Mouse (Mus musculus): ENCODE results near the gene Ift52. TPM values are rescaled to one million over a fixed set of nuclear protein-coding genes. Genes with fewer than 3 reads are reported as not detected.

The Ift52 gene
- total and polyA plus RNA-seq, 3 experiments, result 16.5 to 22.1 (median 19.5) TPM

GRCm38 (mm10) chr2:162987218-162987617, 29.9 kb upstream of the Ift52 start, which contains the start of gene Sgk2:
Sgk2 (plus strand) TSS chr2:162987330.
- Histone ChIP-seq H3K9ac (ENCODE audit: low read depth, low read length) (no peak within 1 kb of the TSS), H3K4me3 (no peak within 1 kb of the TSS), H3K27me3 (ENCODE audit: control insufficient read depth, insufficient read depth, low read length) (no peaks in the 10 kb centered on the region), H3K27ac (no peak within 1 kb of the TSS), H3K79me2 (replicated peaks; ENCODE audit: control insufficient read depth, insufficient read depth, low read length) (no peaks in the 10 kb centered on the region), H3K36me3 (ENCODE audit: control insufficient read depth, insufficient read depth, low read length) (no peaks in the 10 kb centered on the region), H3K4me1 (ENCODE audit: control insufficient read depth, insufficient read depth, low read length) (no peaks in the 10 kb centered on the region)
- intact Hi-C loops (cut with DNase I), result no loop called here
- DNase-seq, result no peak
- WGBS, result 48% methylated on average over 8 of the region's 8 CpGs
- TF ChIP-seq POLR2A (IDR thresholded peaks at IDR 0.05; ENCODE audit: insufficient read depth, low read depth, low read length), result no peak
- TF ChIP-seq CTCF (IDR thresholded peaks at IDR 0.05), result no peak
- no peak for TF ChIP-seq EP300 (IDR thresholded peaks at IDR 0.05; ENCODE audit: insufficient read depth, low read depth, low read length)

GRCm38 (mm10) chr2:162988235-162988634, 28.9 kb upstream of the Ift52 start:
- no peak for DNase-seq
- Histone ChIP-seq H3K79me2 (replicated peaks; ENCODE audit: control insufficient read depth, insufficient read depth, low read length) (no peaks in the 10 kb centered on the region), H3K4me1 (ENCODE audit: control insufficient read depth, insufficient read depth, low read length) (no peaks in the 10 kb centered on the region), H3K9ac (ENCODE audit: low read depth, low read length) (no peak overlapping the region), H3K36me3 (ENCODE audit: control insufficient read depth, insufficient read depth, low read length) (no peaks in the 10 kb centered on the region), H3K4me3 (no peak overlapping the region), H3K27ac (no peak overlapping the region), H3K27me3 (ENCODE audit: control insufficient read depth, insufficient read depth, low read length) (no peaks in the 10 kb centered on the region)
- 80% methylated on average over 4 of the region's 4 CpGs for WGBS
- TF ChIP-seq CTCF (IDR thresholded peaks at IDR 0.05) (no peak), EP300 (IDR thresholded peaks at IDR 0.05; ENCODE audit: insufficient read depth, low read depth, low read length) (no peak), POLR2A (IDR thresholded peaks at IDR 0.05; ENCODE audit: insufficient read depth, low read depth, low read length) (no peak)
- intact Hi-C loops (cut with DNase I), result no loop called here

- intact Hi-C loops (cut with DNase I), result no loop called here
- no peak overlapping the region for H3K9ac ChIP-seq (ENCODE audit: low read depth, low read length)
- WGBS, result 34% methylated on average over 6 of the region's 6 CpGs
Observed at GRCm38 (mm10) chr2:162991394-162992083, 25.6 kb upstream of the Ift52 start.

GRCm38 (mm10) chr2:162992084-162992437, 25.1 kb upstream of the Ift52 start:
- TF ChIP-seq CTCF (IDR thresholded peaks at IDR 0.05) (no peak), POLR2A (IDR thresholded peaks at IDR 0.05; ENCODE audit: insufficient read depth, low read depth, low read length) (no peak), EP300 (IDR thresholded peaks at IDR 0.05; ENCODE audit: insufficient read depth, low read depth, low read length) (no peak)
- intact Hi-C loops (cut with DNase I), result no loop called here

More at GRCm38 (mm10) chr2:162991394-162992083, 25.6 kb upstream of the Ift52 start:
- no peaks in the 10 kb centered on the region for H3K79me2 ChIP-seq (replicated peaks; ENCODE audit: control insufficient read depth, insufficient read depth, low read length)
- H3K4me3 ChIP-seq, result no peak overlapping the region
- H3K36me3 ChIP-seq (ENCODE audit: control insufficient read depth, insufficient read depth, low read length), result no peaks in the 10 kb centered on the region
- TF ChIP-seq CTCF (IDR thresholded peaks at IDR 0.05) (no peak), POLR2A (IDR thresholded peaks at IDR 0.05; ENCODE audit: insufficient read depth, low read depth, low read length) (no peak), EP300 (IDR thresholded peaks at IDR 0.05; ENCODE audit: insufficient read depth, low read depth, low read length) (no peak)
- no peak for DNase-seq
- H3K27ac ChIP-seq, result no peak overlapping the region
- no peaks in the 10 kb centered on the region for H3K4me1 ChIP-seq (ENCODE audit: control insufficient read depth, insufficient read depth, low read length)
- no peaks in the 10 kb centered on the region for H3K27me3 ChIP-seq (ENCODE audit: control insufficient read depth, insufficient read depth, low read length)

GRCm38 (mm10) chr2:162993881-162994616, 23.1 kb upstream of the Ift52 start:
- no peak overlapping the region for H3K9ac ChIP-seq (ENCODE audit: low read depth, low read length)
- intact Hi-C loops (cut with DNase I), result no loop called here
- TF ChIP-seq POLR2A (IDR thresholded peaks at IDR 0.05; ENCODE audit: insufficient read depth, low read depth, low read length), result no peak
- no peak for TF ChIP-seq CTCF (IDR thresholded peaks at IDR 0.05)
- no peaks in the 10 kb centered on the region for H3K79me2 ChIP-seq (replicated peaks; ENCODE audit: control insufficient read depth, insufficient read depth, low read length)
- DNase-seq, result no peak
- H3K4me3 ChIP-seq, result no peak overlapping the region
- H3K36me3 ChIP-seq (ENCODE audit: control insufficient read depth, insufficient read depth, low read length), result no peaks in the 10 kb centered on the region
- 62% methylated on average over 9 of the region's 9 CpGs for WGBS
- no peak overlapping the region for H3K27ac ChIP-seq
- H3K4me1 ChIP-seq (ENCODE audit: control insufficient read depth, insufficient read depth, low read length), result no peaks in the 10 kb centered on the region
- no peaks in the 10 kb centered on the region for H3K27me3 ChIP-seq (ENCODE audit: control insufficient read depth, insufficient read depth, low read length)

More at GRCm38 (mm10) chr2:162992084-162992437, 25.1 kb upstream of the Ift52 start:
- no peak for DNase-seq
- Histone ChIP-seq H3K4me1 (ENCODE audit: control insufficient read depth, insufficient read depth, low read length) (no peaks in the 10 kb centered on the region), H3K79me2 (replicated peaks; ENCODE audit: control insufficient read depth, insufficient read depth, low read length) (no peaks in the 10 kb centered on the region), H3K36me3 (ENCODE audit: control insufficient read depth, insufficient read depth, low read length) (no peaks in the 10 kb centered on the region), H3K27me3 (ENCODE audit: control insufficient read depth, insufficient read depth, low read length) (no peaks in the 10 kb centered on the region), H3K27ac (no peak overlapping the region), H3K4me3 (no peak overlapping the region), H3K9ac (ENCODE audit: low read depth, low read length) (no peak overlapping the region)

Data from heart, adult 2 months (tissue).